Mouse (Mus musculus) MEL (cell line): ENCODE data around the gene Lsmem1.

Experiments
- CHD2 ChIP-seq: IDR thresholded peaks from 2 replicates; pipeline ENCODE4 v1.6.1; 2011; ENCODE audit warnings: low read length, improper control_type of control experiment
- CTCF ChIP-seq, 3 experiments: IDR thresholded peaks in 2 of 3; conservative IDR thresholded peaks in 1 of 3; 2 replicates each; pipeline ENCODE4 v1.5.1; 2011 to 2012; ENCODE audit warnings: low read length in 3 of 3, low read depth in 2 of 3, mild to moderate bottlenecking in 2 of 3, improper control_type of control experiment in 1 of 3, inconsistent platforms in 1 of 3, mixed read lengths in 1 of 3, moderate library complexity in 1 of 3; ENCODE audit not compliant: control insufficient read depth in 1 of 3, insufficient read depth in 1 of 3, poor library complexity in 1 of 3, severe bottlenecking in 1 of 3
- EP300 ChIP-seq, 2 experiments: IDR thresholded peaks; 2 replicates each; pipeline ENCODE4 v1.6.1; 2011; ENCODE audit warnings: improper control_type of control experiment in 2 of 2, low read length in 2 of 2, low read depth in 1 of 2, mild to moderate bottlenecking in 1 of 2
- JUND ChIP-seq: IDR thresholded peaks from 2 replicates; pipeline ENCODE4 v1.6.1; 2011; ENCODE audit warnings: low read depth, mild to moderate bottlenecking, improper control_type of control experiment, low read length
- MYC ChIP-seq: IDR thresholded peaks from 2 replicates; pipeline ENCODE4 v1.6.1; 2011; ENCODE audit warnings: low read depth, mild to moderate bottlenecking, low read length, improper control_type of control experiment, moderate library complexity
- POLR2A ChIP-seq, 2 experiments: IDR thresholded peaks; 2 replicates each; pipeline ENCODE4 v1.6.1; 2011 to 2012; ENCODE audit warnings: low read length in 2 of 2, mild to moderate bottlenecking in 2 of 2, control low read depth in 1 of 2, improper control_type of control experiment in 1 of 2, low read depth in 1 of 2, moderate library complexity in 1 of 2; ENCODE audit not compliant: control insufficient read depth in 1 of 2, insufficient read depth in 1 of 2, poor library complexity in 1 of 2
- TAL1 ChIP-seq: IDR thresholded peaks from 2 replicates; pipeline ENCODE4 v1.6.1; 2012; ENCODE audit warnings: mild to moderate bottlenecking, inconsistent platforms, low read length, moderate library complexity, mixed read lengths
- TCF12 ChIP-seq: IDR thresholded peaks from 2 replicates; pipeline ENCODE4 v1.6.1; 2014; ENCODE audit warnings: low read depth, mild to moderate bottlenecking, inconsistent platforms, low read length, improper control_type of control experiment, moderate library complexity
- USF2 ChIP-seq, 2 experiments: IDR thresholded peaks; 2 replicates each; pipeline ENCODE4 v1.6.1; 2011 to 2012; ENCODE audit warnings: improper control_type of control experiment in 2 of 2, low read length in 2 of 2, borderline replicate concordance in 1 of 2, inconsistent platforms in 1 of 2, low read depth in 1 of 2, mild to moderate bottlenecking in 1 of 2; ENCODE audit not compliant: insufficient read depth in 1 of 2

DNA sequence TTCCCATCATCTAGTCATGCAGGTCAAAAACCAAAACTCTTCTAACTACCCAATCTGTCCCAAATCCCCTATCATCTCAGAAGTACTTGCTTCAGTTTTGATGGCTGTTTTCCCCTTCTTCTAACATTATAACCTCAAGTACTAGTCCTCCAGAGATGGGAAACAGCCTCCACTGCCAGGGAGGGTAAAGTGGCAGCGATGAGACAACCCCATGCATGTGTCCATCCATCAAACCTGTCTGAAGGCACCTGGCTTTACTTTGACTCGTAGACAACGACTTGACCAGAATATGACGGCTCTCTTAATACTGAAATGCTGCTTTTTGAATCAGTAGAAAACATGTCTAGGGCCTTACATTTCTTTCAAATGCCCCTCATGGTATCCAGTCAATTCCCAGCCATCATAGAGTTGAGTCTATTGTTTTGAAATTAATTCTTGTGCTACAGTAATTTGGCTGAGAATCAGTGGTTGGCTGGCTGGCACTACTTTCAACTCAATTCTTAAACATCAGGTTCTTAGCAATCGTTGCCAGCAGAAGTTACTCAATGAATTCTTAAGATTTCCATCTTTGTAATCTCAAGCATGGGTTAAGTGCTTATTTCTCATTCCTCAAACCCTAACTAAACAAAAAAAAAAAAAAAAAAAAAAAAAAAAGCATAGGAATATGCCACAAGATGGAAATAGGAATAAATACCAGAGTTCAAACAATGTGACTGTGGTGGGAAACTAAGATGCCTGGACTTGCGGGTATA lies 1.4 kb upstream of the Lsmem1 start:
- TF ChIP-seq EP300 (IDR thresholded peaks at IDR 0.05; ENCODE audit: low read depth in 1 of 2, low read length in 2 of 2) (no peak), MYC (no peak), JUND (no peak), CHD2 (no peak), POLR2A (IDR thresholded peaks at IDR 0.05; ENCODE audit: control insufficient read depth in 1 of 2, insufficient read depth in 1 of 2, low read depth in 1 of 2, low read length in 2 of 2, poor library complexity in 1 of 2) (no peak), TAL1 (no peak), USF2 (IDR thresholded peaks at IDR 0.05; ENCODE audit: borderline replicate concordance in 1 of 2, insufficient read depth in 1 of 2, low read depth in 1 of 2, low read length in 2 of 2) (no peak), TCF12 (no peak), CTCF (IDR thresholded peaks at IDR 0.05 in 2 of 3, conservative IDR thresholded peaks at IDR 0.05 in 1 of 3; ENCODE audit: control insufficient read depth in 1 of 3, insufficient read depth in 1 of 3, low read depth in 2 of 3, low read length in 3 of 3, poor library complexity in 1 of 3, severe bottlenecking in 1 of 3) (no peak)
